Mouse (Mus musculus): Measurements from ENCODE around the gene Olfr839-ps1. TPM values are rescaled to one million over a fixed set of nuclear protein-coding genes. Genes with fewer than 3 reads are reported as not detected.

Gene Olfr839-ps1
- not detected for total RNA-seq (2023)

DNA sequence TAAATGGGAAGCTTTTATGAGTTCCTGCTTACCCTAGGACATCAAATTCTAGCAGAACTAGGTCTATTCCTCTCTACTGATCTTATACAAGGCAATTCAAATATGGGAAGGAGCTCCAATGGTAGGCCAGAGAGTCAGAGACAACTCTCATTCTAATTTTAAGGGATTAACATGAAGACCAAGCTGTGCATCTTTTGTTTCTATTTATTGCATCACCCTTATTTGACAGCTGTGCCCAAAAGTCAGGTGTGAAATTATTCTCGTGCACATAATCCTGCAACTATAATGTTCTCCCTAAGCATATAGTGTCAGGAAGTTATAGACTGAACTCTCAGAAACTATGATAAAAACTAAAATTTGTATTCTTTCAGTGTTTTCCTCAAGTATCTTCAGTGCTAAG is at the start of gene Olfr839-ps1:
Olfr839-ps1 (minus strand) TSS at position 101 of the 400 bp plus-strand sequence.

DNA sequence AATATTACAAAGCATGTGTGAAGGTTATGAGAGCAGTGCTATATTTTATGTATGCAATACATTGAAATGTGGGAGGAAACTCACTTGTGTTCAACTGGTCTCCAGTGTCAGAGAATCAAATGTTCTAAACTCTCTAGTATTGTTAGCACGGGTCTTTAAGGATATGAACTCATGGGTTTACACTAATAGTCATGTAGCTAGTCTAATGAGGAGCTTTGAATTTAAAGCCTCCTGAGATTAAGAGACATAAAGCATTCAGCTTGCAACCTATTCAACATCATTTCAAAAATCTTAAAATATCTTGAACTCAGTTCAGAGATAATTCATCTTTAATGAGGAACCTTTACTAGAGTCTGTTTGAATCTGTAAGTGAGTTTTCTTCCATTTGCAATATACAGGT is 41.1 kb downstream of the Olfr839-ps1 start, which contains the start of gene Olfr837:
Olfr837 (plus strand) TSS at position 301 of the 400 bp plus-strand sequence.

DNA sequence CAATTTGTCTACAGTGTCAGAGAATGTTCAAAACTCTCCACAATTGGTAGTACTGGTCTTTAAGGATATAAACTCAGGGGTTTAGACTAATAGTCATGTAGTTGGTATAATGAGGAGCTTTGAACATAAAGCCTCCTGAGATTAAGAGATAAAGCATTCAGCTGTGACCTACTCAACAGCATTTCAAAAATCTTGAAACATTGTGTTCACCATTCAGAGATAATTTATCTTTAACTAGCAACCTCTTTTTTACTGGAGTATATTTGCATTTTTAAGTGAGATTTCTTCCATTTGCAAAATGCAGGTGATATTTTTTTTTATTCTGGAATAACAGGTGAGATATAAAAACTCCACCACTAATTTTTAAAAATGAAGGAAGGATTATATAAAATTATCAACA is 57.0 kb downstream of the Olfr839-ps1 start, which contains the start of gene Olfr836:
Olfr836 (plus strand) TSS at position 301 of the 400 bp plus-strand sequence.

Other genes starting within 250 kb of the Olfr839-ps1 start
- gene Olfr832, start 240.2 kb downstream of the Olfr839-ps1 start, total RNA-seq (2023), result not detected
- gene Olfr834, start 189.3 kb downstream of the Olfr839-ps1 start, total RNA-seq (2023), result not detected
- gene Olfr835, start 144.6 kb downstream of the Olfr839-ps1 start, total RNA-seq (2023), result not detected
- gene Olfr836, start 56.9 kb downstream of the Olfr839-ps1 start, total RNA-seq (2023), result not detected
- gene Olfr837, start 41.0 kb downstream of the Olfr839-ps1 start, total RNA-seq (2023), result not detected
- gene Olfr843, start 74.7 kb upstream of the Olfr839-ps1 start, total RNA-seq (2023), result not detected
- gene Olfr844, start 139.0 kb upstream of the Olfr839-ps1 start, total RNA-seq (2023), result not detected
- gene Olfr845, start 159.1 kb upstream of the Olfr839-ps1 start, total RNA-seq (2023), result not detected
- gene Olfr846, start 186.7 kb upstream of the Olfr839-ps1 start, total RNA-seq (2023), result not detected
- not detected for gene Olfr847, start 201.4 kb upstream of the Olfr839-ps1 start, total RNA-seq (2023)

All from B cell, adult 67 days (primary cell).